Mouse (Mus musculus) urinary bladder, adult 18-20 months (tissue): ENCODE results near the gene Trim25.

Experiments
- DNase-seq, 2 experiments: peaks; one replicate each; pipeline ENCODE4 v3.0.0; 2022; ENCODE audit warnings: low spot score in 2 of 2, mixed read lengths in 2 of 2

The Trim25 gene

DNA sequence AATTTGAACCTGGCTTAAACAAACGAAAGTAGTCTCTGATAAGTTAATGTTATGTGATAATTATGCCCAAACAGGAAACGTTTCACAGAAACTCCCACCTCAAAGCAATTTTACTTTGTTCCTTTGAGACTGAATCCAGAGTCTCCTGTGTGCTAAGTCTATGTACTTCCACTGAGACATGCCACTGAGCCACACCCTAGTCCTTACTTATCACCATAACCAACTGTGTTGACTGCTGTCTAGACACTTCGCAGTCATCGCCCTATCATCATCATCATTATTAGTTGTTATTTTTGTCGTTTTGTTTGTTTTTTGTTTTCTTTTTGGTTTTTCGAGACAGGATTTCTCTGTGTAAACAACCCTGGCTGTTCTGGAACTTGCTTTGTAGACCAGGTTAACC is 65.1 kb downstream of the Trim25 start:
- no peak for DNase-seq

- no peak for DNase-seq
Measured at GRCm38 (mm10) chr11:89065297-89065696, 66.1 kb downstream of the Trim25 start.

GRCm38 (mm10) chr11:89066126-89066525 is 67.0 kb downstream of the Trim25 start:
- DNase-seq = no peak

DNA sequence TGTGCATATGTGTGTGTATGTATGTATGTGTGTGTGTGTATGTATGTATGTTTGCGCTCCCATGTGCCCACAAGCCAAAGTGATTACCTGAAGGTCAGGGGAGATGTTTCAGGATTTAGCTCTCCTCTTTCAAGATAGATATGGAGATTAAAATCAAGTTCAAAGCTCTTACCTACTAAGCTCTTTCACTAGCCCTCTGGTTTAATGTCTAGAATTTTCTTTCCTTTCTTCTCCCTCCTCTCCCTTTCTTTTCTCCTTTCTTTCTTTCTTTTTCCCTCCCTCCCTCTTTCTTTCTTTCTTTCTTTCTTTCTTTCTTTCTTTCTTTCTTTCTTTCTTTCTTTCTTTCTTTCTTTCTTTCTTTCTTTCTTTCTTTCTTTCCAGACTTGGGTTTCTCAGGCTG is 67.6 kb downstream of the Trim25 start, which contains the start of gene Dgke:
Gene Dgke, minus strand, starts transcription at position 101 of the 400 bp plus-strand sequence.
- no peak for DNase-seq

DNA sequence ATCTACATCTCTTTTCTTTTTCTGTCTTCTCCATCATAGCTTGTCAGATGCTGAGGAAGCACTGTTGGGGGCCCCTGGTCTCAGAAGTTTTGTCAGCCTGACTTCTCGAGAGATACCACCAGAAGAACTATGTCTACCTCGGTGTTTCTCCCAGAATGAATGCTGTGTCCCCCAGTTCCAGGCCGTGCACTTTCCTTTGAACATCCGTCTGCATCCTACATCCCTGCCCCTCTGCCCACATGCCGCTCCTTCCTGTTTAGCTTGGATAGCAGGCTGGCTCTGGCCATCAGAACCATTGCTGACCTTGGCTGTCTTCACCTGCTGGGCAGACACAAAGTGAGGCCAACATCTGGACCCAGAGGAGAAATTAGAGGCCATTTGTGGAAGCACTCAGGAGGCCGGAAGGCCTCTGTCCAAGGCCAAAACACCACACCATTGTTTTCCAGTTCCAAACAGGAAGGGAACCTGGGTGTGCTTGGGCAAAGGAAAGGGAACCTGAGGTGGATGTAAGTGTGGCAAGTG is 68.2 kb downstream of the Trim25 start:
- no peak for DNase-seq

GRCm38 (mm10) chr11:89067871-89068490 is 68.8 kb downstream of the Trim25 start:
- DNase-seq = no peak

GRCm38 (mm10) chr11:89068649-89069048 is 69.5 kb downstream of the Trim25 start:
- no peak for DNase-seq

GRCm38 (mm10) chr11:89069303-89069702 is 70.1 kb downstream of the Trim25 start:
- peak in 1 of 2 experiments; percentile 33 for DNase-seq
